Mouse (Mus musculus) embryonic facial prominence, embryonic 14.5 days (tissue): ENCODE measurements at regions not wholly inside any gene's neighbourhood (a gene's known extent, or its start where the extent isn't known, plus 50 kb on each side); places are given as distances from the start of the nearest gene placed in this dataset.

ENCODE experiments used
- ATAC-seq: fragments of 200-750 bp; cut with Nextera tagmentation; 2 replicates; pipeline ENCODE4 v1.8.0; 2017; ENCODE audit warnings: low read depth, moderate number of reproducible peaks, moderate TSS enrichment
- DNase-seq: peaks from one replicate; pipeline ENCODE4 v3.0.0-alpha.2; 2015; ENCODE audit warnings: low spot score
- H3K27ac ChIP-seq: fragments of 300-500 bp; sonication (generic); replicated peaks from 2 replicates; pipeline ENCODE4 v1.5.1; 2014; ENCODE audit warnings: low read depth, mild to moderate bottlenecking, low read length, moderate library complexity
- H3K27me3 ChIP-seq: fragments of 300-500 bp; sonication (generic); replicated peaks from 2 replicates; pipeline ENCODE4 v1.6.1; 2014; ENCODE audit warnings: low read length; ENCODE audit not compliant: control insufficient read depth, insufficient read depth
- H3K36me3 ChIP-seq: fragments of 300-500 bp; sonication (generic); 2 replicates; pipeline ENCODE4 v1.6.1; 2014; ENCODE audit warnings: low read length, mixed read lengths; ENCODE audit not compliant: control insufficient read depth, insufficient read depth
- H3K4me1 ChIP-seq: fragments of 300-500 bp; sonication (generic); 2 replicates; pipeline ENCODE4 v1.6.1; 2014; ENCODE audit warnings: antibody characterized with exemption, low read length; ENCODE audit not compliant: control insufficient read depth, insufficient read depth
- H3K4me2 ChIP-seq: fragments of 300-500 bp; sonication (generic); 2 replicates; pipeline ENCODE4 v1.6.1; 2014; ENCODE audit warnings: low read depth, mild to moderate bottlenecking, low read length, moderate library complexity, mixed read lengths
- H3K4me3 ChIP-seq: fragments of 300-500 bp; sonication (generic); 2 replicates; pipeline ENCODE4 v1.5.1; 2014; ENCODE audit warnings: low read depth, mild to moderate bottlenecking, low read length
- H3K9ac ChIP-seq: fragments of 300-500 bp; sonication (generic); 2 replicates; pipeline ENCODE4 v1.6.1; 2014; ENCODE audit warnings: low read depth, mild to moderate bottlenecking, low read length, moderate library complexity, mixed read lengths
- H3K9me3 ChIP-seq: fragments of 300-500 bp; sonication (generic); 2 replicates; pipeline ENCODE4 v1.6.1; 2016; ENCODE audit warnings: low read length; ENCODE audit not compliant: control insufficient read depth
- WGBS: fragments of 180-500 bp; shearing (Covaris S2); extraction: QIAGEN DNeasy Blood & Tissue Kit; methylation state at CpG from one replicate; pipeline ENCODE4 v1.1.7; 2014; 5-methylcytosine and 5-hydroxymethylcytosine counted together

GRCm38 (mm10) chr2:157633286-157633685 is 62.2 kb upstream of the Blcap start:
- Histone ChIP-seq H3K4me1 (no peaks in the 10 kb centered on the region), H3K9me3 (no peaks in the 10 kb centered on the region), H3K9ac (no peak overlapping the region), H3K27ac (no peak overlapping the region), H3K36me3 (no peaks in the 10 kb centered on the region), H3K4me3 (no peak overlapping the region), H3K4me2 (no peak overlapping the region), H3K27me3 (no peaks in the 10 kb centered on the region)
- no peak for DNase-seq
- 48% methylated on average over 7 of the region's 7 CpGs for WGBS
- ATAC-seq = no peak

GRCm38 (mm10) chr2:157635670-157636069 is 64.6 kb upstream of the Blcap start:
- Histone ChIP-seq H3K27ac (no peak overlapping the region), H3K4me1 (no peaks in the 10 kb centered on the region), H3K27me3 (no peaks in the 10 kb centered on the region), H3K9me3 (no peaks in the 10 kb centered on the region), H3K36me3 (no peaks in the 10 kb centered on the region), H3K4me2 (no peak overlapping the region), H3K4me3 (no peak overlapping the region), H3K9ac (no peak overlapping the region)
- WGBS = 7% methylated on average over 14 of the region's 14 CpGs
- ATAC-seq = peak; percentile 26; the same call in 1 of the 2 replicates
- peak; percentile 89 for DNase-seq

DNA sequence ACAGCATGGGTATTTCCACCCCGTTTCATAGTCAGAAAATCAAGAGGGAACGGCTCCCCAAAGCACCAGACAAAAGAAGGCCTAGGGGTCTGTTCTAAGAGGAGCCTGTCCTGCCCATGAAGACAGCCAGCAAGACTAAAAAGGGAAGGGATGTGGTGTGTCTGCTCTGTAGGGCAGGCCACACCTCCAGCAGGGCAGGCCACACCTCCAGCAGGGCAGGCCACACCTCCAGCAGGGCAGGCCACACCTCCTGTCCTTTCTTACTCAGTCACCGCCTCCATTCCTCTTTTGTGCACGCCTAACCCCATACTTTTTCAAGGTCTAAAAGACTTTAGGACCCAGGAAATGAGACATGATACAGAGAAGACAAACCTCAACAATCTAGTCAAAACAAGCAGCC is 69.8 kb upstream of the Blcap start:
- 44% methylated on average over 4 of the region's 4 CpGs for WGBS
- Histone ChIP-seq H3K9me3 (no peaks in the 10 kb centered on the region), H3K36me3 (no peaks in the 10 kb centered on the region), H3K27ac (no peak overlapping the region), H3K27me3 (no peaks in the 10 kb centered on the region), H3K9ac (no peak overlapping the region), H3K4me2 (no peak overlapping the region), H3K4me1 (no peaks in the 10 kb centered on the region), H3K4me3 (no peak overlapping the region)
- ATAC-seq (no peak), DNase-seq (no peak)

DNA sequence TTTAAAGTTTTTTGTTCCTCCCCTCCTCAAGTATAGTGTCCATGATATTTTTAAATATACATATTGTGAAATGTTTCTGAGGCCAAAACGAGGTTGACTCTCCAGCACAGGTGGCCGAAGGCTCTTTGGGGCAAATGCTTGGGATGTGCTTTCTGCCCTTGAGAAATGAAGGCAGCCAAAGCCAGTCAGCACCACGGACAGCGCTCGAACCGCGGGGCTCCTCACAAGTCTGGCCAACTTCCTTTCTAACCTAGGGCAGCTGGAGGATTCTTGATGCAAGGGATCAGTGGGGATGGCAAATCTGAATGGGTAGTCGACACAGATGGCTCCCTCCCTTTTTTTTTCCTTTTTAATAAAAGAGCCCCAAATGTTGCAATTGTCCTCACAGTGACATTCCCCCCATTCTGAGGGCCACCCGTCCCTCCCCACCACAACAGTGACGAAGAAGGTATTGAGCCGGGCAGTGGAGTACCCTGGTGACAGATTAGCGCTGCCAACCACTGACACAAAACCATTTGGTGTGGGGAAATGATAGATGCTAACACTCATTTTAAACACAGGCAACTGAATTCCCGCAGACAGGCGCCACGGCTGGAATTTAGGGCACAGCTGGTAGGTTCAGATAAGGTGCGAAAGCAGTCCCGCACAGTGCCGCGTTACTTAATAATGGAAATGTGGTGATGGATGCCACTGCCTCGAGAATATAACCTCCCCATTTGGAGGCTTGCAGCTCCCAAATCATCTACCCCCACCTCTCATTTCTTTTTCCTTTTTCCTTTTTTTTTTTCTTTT is 73.4 kb upstream of the Ctnnbl1 start:
- H3K4me2 ChIP-seq = no peak overlapping the region
- H3K4me1 ChIP-seq = no peaks in the 10 kb centered on the region
- DNase-seq (peak; percentile 72), ATAC-seq (no peak)
- H3K27me3 ChIP-seq = no peaks in the 10 kb centered on the region
- WGBS = 30% methylated on average over 20 of the region's 20 CpGs
- no peak overlapping the region for H3K9ac ChIP-seq
- H3K27ac ChIP-seq = no peak overlapping the region
- no peak overlapping the region for H3K4me3 ChIP-seq
- no peaks in the 10 kb centered on the region for H3K9me3 ChIP-seq
- no peaks in the 10 kb centered on the region for H3K36me3 ChIP-seq

- 56% methylated on average over 6 of the region's 6 CpGs for WGBS
- Histone ChIP-seq H3K9me3 (no peaks in the 10 kb centered on the region), H3K4me3 (no peak overlapping the region), H3K4me2 (no peak overlapping the region), H3K36me3 (no peaks in the 10 kb centered on the region), H3K9ac (no peak overlapping the region), H3K27ac (no peak overlapping the region), H3K27me3 (no peaks in the 10 kb centered on the region), H3K4me1 (no peaks in the 10 kb centered on the region)
- DNase-seq = no peak
- no peak for ATAC-seq
These were observed 72.7 kb upstream of the Ctnnbl1 start for GRCm38 (mm10) chr2:157664481-157664880.

- no peaks in the 10 kb centered on the region for H3K36me3 ChIP-seq
- ATAC-seq (no peak), DNase-seq (no peak)
- H3K4me3 ChIP-seq = no peak overlapping the region
- no peaks in the 10 kb centered on the region for H3K4me1 ChIP-seq
- no peaks in the 10 kb centered on the region for H3K9me3 ChIP-seq
- H3K9ac ChIP-seq = no peak overlapping the region
- H3K4me2 ChIP-seq = no peak overlapping the region
- H3K27ac ChIP-seq = no peak overlapping the region
- 83% methylated on average over 2 of the region's 2 CpGs for WGBS
- no peaks in the 10 kb centered on the region for H3K27me3 ChIP-seq
These were observed 67.0 kb upstream of the Ctnnbl1 start for GRCm38 (mm10) chr2:157670191-157670590.

- Histone ChIP-seq H3K9me3 (no peaks in the 10 kb centered on the region), H3K36me3 (no peaks in the 10 kb centered on the region), H3K9ac (no peak overlapping the region), H3K27ac (no peak overlapping the region), H3K4me3 (no peak overlapping the region), H3K27me3 (no peaks in the 10 kb centered on the region), H3K4me1 (no peaks in the 10 kb centered on the region), H3K4me2 (no peak overlapping the region)
- DNase-seq = no peak
- 69% methylated on average over 19 of the region's 19 CpGs for WGBS
- no peak; the same call in 1 of the 2 replicates for ATAC-seq
These were observed 62.3 kb upstream of the Ctnnbl1 start for GRCm38 (mm10) chr2:157674906-157675305.

DNA sequence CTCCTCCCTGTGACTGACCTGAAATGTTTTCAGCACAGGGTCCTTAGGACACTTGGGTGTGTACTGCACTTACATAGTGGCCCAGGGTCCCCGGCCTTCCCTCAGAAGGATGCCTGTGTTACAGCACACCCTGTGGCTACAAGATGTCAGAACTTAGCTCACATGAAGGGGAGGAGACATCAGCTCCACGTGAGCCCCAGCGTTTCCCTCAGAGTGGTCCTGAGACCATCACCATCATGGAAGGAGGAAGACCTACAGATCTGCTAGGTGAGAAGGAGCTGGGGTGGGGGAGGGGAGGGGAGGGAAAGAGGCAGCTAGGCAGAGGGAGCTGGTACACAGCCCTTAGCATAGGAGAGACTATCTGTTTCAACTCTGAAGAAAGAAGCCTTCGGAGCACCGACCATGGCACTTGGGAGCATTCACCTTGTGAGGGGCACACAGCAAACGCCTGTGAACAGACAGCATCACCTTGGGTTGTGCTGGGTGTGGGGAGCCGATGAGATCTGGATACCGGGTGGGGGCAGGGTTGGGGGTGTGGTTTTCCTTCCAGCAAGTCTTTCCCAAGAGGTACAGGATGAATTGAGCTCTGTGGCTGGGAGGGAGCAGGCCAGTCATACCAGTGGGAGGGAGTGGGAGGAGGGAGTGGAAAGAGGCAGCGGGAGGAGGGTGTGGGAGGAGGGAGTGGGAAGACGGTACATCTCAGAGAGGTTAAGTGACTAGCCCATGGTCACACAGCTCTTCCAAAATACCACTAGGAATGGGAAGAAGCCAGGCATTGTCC is 60.6 kb upstream of the Ctnnbl1 start:
- 45% methylated on average over 10 of the region's 10 CpGs for WGBS
- ATAC-seq = no peak

More for the DNA sequence above, 60.6 kb upstream of the Ctnnbl1 start:
- DNase-seq = no peak
- Histone ChIP-seq H3K27me3 (no peaks in the 10 kb centered on the region), H3K4me3 (no peak overlapping the region), H3K9ac (no peak overlapping the region), H3K27ac (no peak overlapping the region), H3K36me3 (no peaks in the 10 kb centered on the region), H3K9me3 (no peaks in the 10 kb centered on the region), H3K4me2 (no peak overlapping the region), H3K4me1 (no peaks in the 10 kb centered on the region)
